Mouse (Mus musculus) heart, embryonic 16.5 days (tissue): ENCODE measurements around the gene Mars2. TPM values are rescaled to one million over a fixed set of nuclear protein-coding genes. Genes with fewer than 3 reads are reported as not detected.

Experiments used
- ATAC-seq: fragments of 200-750 bp; cut with Nextera tagmentation; replicated peaks from 2 replicates; pipeline ENCODE4 v1.8.0; 2017; ENCODE audit warnings: moderate number of reproducible peaks; ENCODE audit not compliant: insufficient read depth, low FRiP score; ENCODE audit errors: extremely low read depth
- H3K27ac ChIP-seq: fragments of 300-500 bp; sonication (generic); 2 replicates; pipeline ENCODE4 v1.5.1; 2014; ENCODE audit warnings: mild to moderate bottlenecking, low read length, control low read depth, moderate library complexity
- H3K27me3 ChIP-seq: fragments of 300-500 bp; sonication (generic); 2 replicates; pipeline ENCODE4 v1.6.1; 2014; ENCODE audit warnings: low read length, mixed read lengths; ENCODE audit not compliant: control insufficient read depth, insufficient read depth
- H3K36me3 ChIP-seq: fragments of 300-500 bp; sonication (generic); 2 replicates; pipeline ENCODE4 v1.6.1; 2014; ENCODE audit not compliant: control insufficient read depth, insufficient read depth
- H3K4me1 ChIP-seq: fragments of 300-500 bp; sonication (generic); 2 replicates; pipeline ENCODE4 v1.6.1; 2014; ENCODE audit warnings: low read length, mixed read lengths; ENCODE audit not compliant: control insufficient read depth, insufficient read depth
- H3K4me2 ChIP-seq: fragments of 300-500 bp; sonication (generic); 2 replicates; pipeline ENCODE4 v1.6.1; 2014; ENCODE audit warnings: low read depth, mild to moderate bottlenecking, control low read depth, low read length
- H3K4me3 ChIP-seq: fragments of 300-500 bp; sonication (generic); 2 replicates; pipeline ENCODE4 v1.5.1; 2014; ENCODE audit warnings: mild to moderate bottlenecking, control low read depth, low read length
- H3K9ac ChIP-seq: fragments of 300-500 bp; sonication (generic); 2 replicates; pipeline ENCODE4 v1.6.1; 2014; ENCODE audit warnings: low read length, control low read depth
- H3K9me3 ChIP-seq: fragments of 300-500 bp; sonication (generic); replicated peaks from 2 replicates; pipeline ENCODE4 v1.6.1; 2016; ENCODE audit warnings: low read length; ENCODE audit not compliant: control insufficient read depth
- WGBS: fragments of 180-500 bp; shearing (Covaris S2); extraction: QIAGEN DNeasy Blood & Tissue Kit; methylation state at CpG from one replicate; pipeline ENCODE4 v1.1.7; 2014; 5-methylcytosine and 5-hydroxymethylcytosine counted together
- polyA plus RNA-seq: library from polyadenylated mRNA; unstranded; fragments of >200 nt; fragmentation: Nextera tagmentation; extraction: Ambion mirVana; gene quantifications from 2 replicates; pipeline ENCODE4 v1.2.1, GENCODE M21; 2015

Mars2 gene
- polyA plus RNA-seq, 1 experiment from 2014 or later, result 3.8 TPM

- Histone ChIP-seq H3K4me1 (peaks cover 14% of the 10 kb centered on the region), H3K4me2 (peak overlapping the region; percentile 52), H3K4me3 (peak overlapping the region; percentile 20; the same call in 1 of the 2 replicates), H3K36me3 (0 out of 2 replicates have a peak, but pooled peaks cover 3% of the 10 kb centered on the region), H3K27me3 (no peaks in the 10 kb centered on the region), H3K9ac (peak overlapping the region; percentile 62), H3K27ac (peak overlapping the region; percentile 88), H3K9me3 (no peaks in the 10 kb centered on the region)
- ATAC-seq, result peak; percentile 43
- WGBS, result 48% methylated on average over 18 of the region's 18 CpGs
Observed at GRCm38 (mm10) chr1:55201850-55202752, 34.9 kb upstream of the Mars2 start.

GRCm38 (mm10) chr1:55205808-55206327, 31.1 kb upstream of the Mars2 start:
- Histone ChIP-seq H3K9ac (no peak overlapping the region), H3K9me3 (no peaks in the 10 kb centered on the region), H3K36me3 (0 out of 2 replicates have a peak, but pooled peaks cover 3% of the 10 kb centered on the region), H3K4me1 (peaks cover 37% of the 10 kb centered on the region), H3K27ac (no peak overlapping the region), H3K4me2 (no peak overlapping the region), H3K4me3 (no peak overlapping the region), H3K27me3 (no peaks in the 10 kb centered on the region)
- WGBS, result 75% methylated on average over 5 of the region's 5 CpGs
- no peak for ATAC-seq

- H3K9me3 ChIP-seq, result no peaks in the 10 kb centered on the region
- no peak overlapping the region for H3K4me3 ChIP-seq
- H3K27ac ChIP-seq, result no peak overlapping the region
- no peaks in the 10 kb centered on the region for H3K27me3 ChIP-seq
- H3K9ac ChIP-seq, result no peak overlapping the region
- WGBS, result 92% methylated on average over 6 of the region's 6 CpGs
- H3K36me3 ChIP-seq, result 0 out of 2 replicates have a peak, but pooled peaks cover 3% of the 10 kb centered on the region
- H3K4me1 ChIP-seq, result peaks cover 24% of the 10 kb centered on the region
- no peak for ATAC-seq
- no peak overlapping the region for H3K4me2 ChIP-seq
Observed at GRCm38 (mm10) chr1:55207561-55207960, 29.4 kb upstream of the Mars2 start.

GRCm38 (mm10) chr1:55208500-55209140, 28.4 kb upstream of the Mars2 start:
- Histone ChIP-seq H3K4me3 (no peak overlapping the region), H3K36me3 (0 out of 2 replicates have a peak, but pooled peaks cover 2% of the 10 kb centered on the region), H3K9me3 (no peaks in the 10 kb centered on the region), H3K4me2 (no peak overlapping the region), H3K27ac (peak overlapping the region; percentile 86), H3K9ac (peak overlapping the region; percentile 56), H3K27me3 (no peaks in the 10 kb centered on the region), H3K4me1 (peaks cover 23% of the 10 kb centered on the region)
- ATAC-seq, result peak; percentile 72
- WGBS, result 36% methylated on average over 5 of the region's 5 CpGs

- no peaks in the 10 kb centered on the region for H3K36me3 ChIP-seq
- H3K9me3 ChIP-seq, result no peaks in the 10 kb centered on the region
- H3K4me2 ChIP-seq, result peak overlapping the region; percentile 47
- peaks cover 23% of the 10 kb centered on the region for H3K4me1 ChIP-seq
- peak overlapping the region; percentile 41 for H3K9ac ChIP-seq
- H3K27ac ChIP-seq, result peak overlapping the region; percentile 69
- no peak overlapping the region for H3K4me3 ChIP-seq
- no peaks in the 10 kb centered on the region for H3K27me3 ChIP-seq
- WGBS, result 47% methylated on average over 12 of the region's 12 CpGs
- ATAC-seq, result peak; percentile 38; the same call in 1 of the 2 replicates
Observed at GRCm38 (mm10) chr1:55210202-55210965, 26.6 kb upstream of the Mars2 start.

GRCm38 (mm10) chr1:55211081-55211480, 25.9 kb upstream of the Mars2 start:
- Histone ChIP-seq H3K27ac (no peak overlapping the region; the same call in 1 of the 2 replicates), H3K4me3 (no peak overlapping the region), H3K27me3 (no peaks in the 10 kb centered on the region), H3K9me3 (no peaks in the 10 kb centered on the region), H3K9ac (no peak overlapping the region), H3K4me2 (no peak overlapping the region), H3K36me3 (no peaks in the 10 kb centered on the region), H3K4me1 (peaks cover 23% of the 10 kb centered on the region)
- 77% methylated on average over 8 of the region's 8 CpGs for WGBS
- no peak for ATAC-seq

- Histone ChIP-seq H3K27ac (no peak overlapping the region), H3K4me2 (no peak overlapping the region), H3K4me3 (no peak overlapping the region), H3K9ac (no peak overlapping the region), H3K27me3 (no peaks in the 10 kb centered on the region), H3K4me1 (peaks cover 32% of the 10 kb centered on the region), H3K9me3 (no peaks in the 10 kb centered on the region), H3K36me3 (no peaks in the 10 kb centered on the region)
- ATAC-seq, result no peak
- 87% methylated on average over 4 of the region's 4 CpGs for WGBS
Observed at GRCm38 (mm10) chr1:55212771-55213170, 24.2 kb upstream of the Mars2 start.

- H3K36me3 ChIP-seq, result no peaks in the 10 kb centered on the region
- 48% methylated on average over 6 of the region's 6 CpGs for WGBS
- H3K27ac ChIP-seq, result no peak overlapping the region
- no peak overlapping the region for H3K9ac ChIP-seq
- ATAC-seq, result no peak
- H3K4me1 ChIP-seq, result peaks cover 29% of the 10 kb centered on the region
- H3K4me3 ChIP-seq, result no peak overlapping the region
- no peaks in the 10 kb centered on the region for H3K27me3 ChIP-seq
- H3K4me2 ChIP-seq, result no peak overlapping the region
- H3K9me3 ChIP-seq, result no peaks in the 10 kb centered on the region
Observed at GRCm38 (mm10) chr1:55213475-55213874, 23.5 kb upstream of the Mars2 start.
